Mouse (Mus musculus): ENCODE measurements at regions not wholly inside any gene's neighbourhood (a gene's known extent, or its start where the extent isn't known, plus 50 kb on each side); places are given as distances from the start of the nearest gene placed in this dataset.

DNA sequence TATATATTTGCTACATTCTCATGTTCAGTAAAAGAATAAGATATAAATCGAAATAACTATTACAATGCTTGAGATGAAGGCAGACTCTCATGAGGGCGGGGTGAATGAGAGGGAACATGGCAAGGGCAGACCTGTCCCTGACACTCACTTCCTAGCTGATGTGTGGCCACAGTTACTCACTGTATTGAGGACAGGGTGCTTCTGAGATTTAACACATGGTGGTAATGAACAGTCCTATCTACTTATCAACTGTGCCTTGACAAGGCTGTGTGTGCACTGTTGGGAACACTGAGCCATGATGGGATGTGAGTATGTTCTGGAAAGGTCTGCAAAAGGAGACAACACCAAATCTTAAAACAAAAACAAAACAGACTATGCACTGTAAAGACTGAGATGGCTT lies 274.8 kb upstream of the Map3k7 start:
- TF ChIP-seq CTCF (IDR thresholded peaks at IDR 0.05; ENCODE audit: extremely low read depth, insufficient read length, insufficient replicate concordance, low read depth, low read length) = no peak
- TF ChIP-seq POLR2A (IDR thresholded peaks at IDR 0.05; ENCODE audit: low read depth, low read length) = no peak
